Comparison of ENCODE assay signal across 20 mouse cellular contexts in genomic region chr2:148509357-148509756, GRCm38 (mm10).
DNase-seq lines count a peak whose midpoint lies in the region; TF ChIP-seq lines count a peak whose summit lies in the region.
"Had no signal": no experiment of that assay in that cellular context is flagged by ENCODE, and none has a peak within 500 bp of the region (broad histone marks: within the 10 kb centered on the region; RNA-seq: fewer than 3 reads in every experiment).

No protein-coding gene starts in this region.

- 91% methylated on average over 4 of the region's 4 CpGs for WGBS in kidney, adult 2 months

- no peak for TF ChIP-seq POLR2A in kidney, adult 2 months (IDR thresholded peaks at IDR 0.05; ENCODE audit: low read depth, low read length)

- peak; percentile 46 for DNase-seq in gastrocnemius, adult 18-20 months (ENCODE audit: low spot score)
- DNase-seq in gastrocnemius, postnatal 10 days = no peak
- no peak for DNase-seq in kidney, adult 2 months
- no peak for DNase-seq in kidney, postnatal 4 days
- DNase-seq in NIH3T3 (ENCODE audit: low read depth) = peak; percentile 70
- DNase-seq in lung, postnatal 10 days = peak; percentile 58
- DNase-seq in left cerebral cortex, adult 18-20 months (ENCODE audit: low spot score in 2 of 2) = no peak
- no peak for DNase-seq in right cerebral cortex, postnatal 10 days (ENCODE audit: low spot score in 2 of 2)
- DNase-seq: adrenal gland, postnatal 36 days; cerebellum, adult 9-10 months; kidney, adult 9 months; kidney, postnatal 14 days; liver, postnatal 0 days; right cerebral cortex, postnatal 25 days; thymus, postnatal 25 days had no signal

- no peak overlapping the region for H3K4me3 ChIP-seq in kidney, adult 2 months (ENCODE audit: insufficient read depth, low read depth, low read length)
- H3K4me3 ChIP-seq: hindbrain, embryonic 10.5 days; intestine, embryonic 15.5 days; layer of hippocampus, adult 2 months; limb, embryonic 12.5 days; midbrain, embryonic 13.5 days had no signal

- peaks cover 4% of the 10 kb centered on the region; the same call in 1 of the 2 replicates for H3K4me1 ChIP-seq in kidney, adult 2 months (ENCODE audit: control insufficient read depth, insufficient read depth, low read length)
- H3K4me1 ChIP-seq: hindbrain, embryonic 10.5 days; limb, embryonic 12.5 days; midbrain, embryonic 13.5 days had no signal

- no peak for TF ChIP-seq CTCF in kidney, adult 2 months (conservative IDR thresholded peaks at IDR 0.05; ENCODE audit: insufficient read depth, insufficient read length, low read depth, low read length)

- H3K27me3 ChIP-seq in kidney, adult 2 months (replicated peaks; ENCODE audit: control insufficient read depth, insufficient read depth, low read length) = no peaks in the 10 kb centered on the region
- H3K27me3 ChIP-seq: intestine, embryonic 15.5 days; limb, embryonic 12.5 days; midbrain, embryonic 13.5 days had no signal

- H3K36me3 ChIP-seq in kidney, adult 2 months (ENCODE audit: control insufficient read depth, insufficient read depth, low read length) = no peaks in the 10 kb centered on the region
- H3K36me3 ChIP-seq: hindbrain, embryonic 10.5 days; intestine, embryonic 15.5 days; limb, embryonic 12.5 days; midbrain, embryonic 13.5 days had no signal

- peak overlapping the region; percentile 31 for H3K27ac ChIP-seq in kidney, adult 2 months (ENCODE audit: insufficient read depth, low read depth, low read length)
- H3K27ac ChIP-seq: hindbrain, embryonic 10.5 days; intestine, embryonic 15.5 days; layer of hippocampus, adult 2 months; limb, embryonic 12.5 days; midbrain, embryonic 13.5 days had no signal

Comparison
In these comparisons a context has a peak if more than half of its experiments do, and no peak if none do; other contexts are left out.
1. DNase-seq: peak in gastrocnemius, adult 18-20 months (single experiment), NIH3T3 (single experiment) and lung, postnatal 10 days (single experiment); none in gastrocnemius, postnatal 10 days (single experiment), kidney, adult 2 months (single experiment), kidney, postnatal 4 days (0 of 2), left cerebral cortex, adult 18-20 months (0 of 2) and right cerebral cortex, postnatal 10 days (0 of 2).